Mouse (Mus musculus): ENCODE data around the gene Hist1h4k. TPM values are rescaled to one million over a fixed set of nuclear protein-coding genes. Genes with fewer than 3 reads are reported as not detected.

Hist1h4k gene
- total and polyA plus RNA-seq, 3 experiments = 19.1 to 3,283 TPM; not detected in 1

- H3K4me3 ChIP-seq (ENCODE audit: control insufficient read depth in 1 of 2, insufficient read depth in 1 of 2, low read depth in 2 of 2, low read length in 2 of 2) = peak overlapping the region; percentile 8 to 9
- TF ChIP-seq ELF1 (IDR thresholded peaks at IDR 0.05; ENCODE audit: low read depth, low read length) = no peak
- no peak for TF ChIP-seq ZKSCAN1 (IDR thresholded peaks at IDR 0.05; ENCODE audit: low read depth, low read length)
- TF ChIP-seq ZC3H11A (IDR thresholded peaks at IDR 0.05; ENCODE audit: low read depth, low read length) = no peak
- no peak for TF ChIP-seq SIN3A (IDR thresholded peaks at IDR 0.05; ENCODE audit: low read length)
- no peak for TF ChIP-seq BHLHE40 (IDR thresholded peaks at IDR 0.05; ENCODE audit: borderline replicate concordance, low read depth, low read length)
- TF ChIP-seq MEF2A (IDR thresholded peaks at IDR 0.05; ENCODE audit: extremely low read depth, insufficient replicate concordance, low read depth, low read length, poor library complexity, severe bottlenecking) = no peak
- no peak for TF ChIP-seq CTCF (IDR thresholded peaks at IDR 0.05 in 2 of 3, conservative IDR thresholded peaks at IDR 0.05 in 1 of 3; ENCODE audit: control insufficient read depth in 1 of 3, insufficient read depth in 1 of 3, low read depth in 2 of 3, low read length in 3 of 3, poor library complexity in 1 of 3, severe bottlenecking in 1 of 3)
- no peak for TF ChIP-seq JUND (IDR thresholded peaks at IDR 0.05; ENCODE audit: low read depth, low read length)
- no peak for TF ChIP-seq RAD21 (IDR thresholded peaks at IDR 0.05; ENCODE audit: low read depth, low read length)
- TF ChIP-seq SMC3 (IDR thresholded peaks at IDR 0.05; ENCODE audit: low read depth, low read length) = no peak
- no peak for TF ChIP-seq E2F4 (IDR thresholded peaks at IDR 0.05; ENCODE audit: borderline replicate concordance, low read depth, low read length)
- no peak for TF ChIP-seq POLR2AphosphoS5 (IDR thresholded peaks at IDR 0.05; ENCODE audit: borderline replicate concordance, low read depth, low read length)
- no peak for TF ChIP-seq TCF12 (IDR thresholded peaks at IDR 0.05; ENCODE audit: low read depth, low read length)
- TF ChIP-seq POLR2AphosphoS2 (IDR thresholded peaks at IDR 0.05; ENCODE audit: low read length) = no peak
- no peak for TF ChIP-seq GATA1 (IDR thresholded peaks at IDR 0.05; ENCODE audit: low read depth, low read length)
- TF ChIP-seq UBTF (IDR thresholded peaks at IDR 0.05; ENCODE audit: borderline replicate concordance, insufficient read depth, low read depth, low read length) = no peak
- TF ChIP-seq MAFK (IDR thresholded peaks at IDR 0.05; ENCODE audit: borderline replicate concordance, low read depth, low read length) = no peak
- TF ChIP-seq GABPA (IDR thresholded peaks at IDR 0.05; ENCODE audit: low read depth, low read length) = no peak
- TF ChIP-seq CHD2 (IDR thresholded peaks at IDR 0.05; ENCODE audit: low read length) = no peak
- no peak for TF ChIP-seq MYC (IDR thresholded peaks at IDR 0.05; ENCODE audit: low read depth, low read length)
These were observed 34.0 kb upstream of the Hist1h4k start for GRCm38 (mm10) chr13:21784311-21784710.

GRCm38 (mm10) chr13:21783734-21784161 is 33.4 kb upstream of the Hist1h4k start:
- peaks cover 8% of the 10 kb centered on the region; the same call in 1 of the 2 replicates for H3K79me2 ChIP-seq (ENCODE audit: control insufficient read depth, insufficient read depth, low read length, poor library complexity)
- no peaks in the 10 kb centered on the region for H3K4me1 ChIP-seq (ENCODE audit: control insufficient read depth in 1 of 2, insufficient read depth in 2 of 2, low read length in 2 of 2)
- peak; percentile 84 for DNase-seq (ENCODE audit: low read depth, low spot score)
- H3K36me3 ChIP-seq (ENCODE audit: control insufficient read depth in 1 of 2, insufficient read depth in 2 of 2, low read length in 2 of 2) = peaks cover 0 to 31% of the 10 kb centered on the region in 2 experiments; a peak in 2 of 4 replicates
- peak overlapping the region; percentile 93 for H3K27ac ChIP-seq (ENCODE audit: control insufficient read depth, low read depth, low read length)
- no peak for TF ChIP-seq TAL1 (IDR thresholded peaks at IDR 0.05; ENCODE audit: low read length)
- no peak for TF ChIP-seq MAX (IDR thresholded peaks at IDR 0.05; ENCODE audit: low read length)
- TF ChIP-seq ZMIZ1 (IDR thresholded peaks at IDR 0.05; ENCODE audit: low read depth, low read length) = no peak
- no peaks in the 10 kb centered on the region for H3K9me3 ChIP-seq (replicated peaks; ENCODE audit: insufficient read depth, low read length)
- H3K9ac ChIP-seq (ENCODE audit: control insufficient read depth, low read depth, low read length, poor library complexity, severe bottlenecking) = peak overlapping the region; percentile 65
- H3K4me3 ChIP-seq (ENCODE audit: control insufficient read depth in 1 of 2, insufficient read depth in 1 of 2, low read depth in 2 of 2, low read length in 2 of 2) = peak overlapping the region; percentile 8 to 36
- H3K27me3 ChIP-seq (ENCODE audit: control insufficient read depth in 1 of 2, insufficient read depth in 2 of 2, low read length in 2 of 2) = no peaks in the 10 kb centered on the region

More at GRCm38 (mm10) chr13:21784311-21784710, 34.0 kb upstream of the Hist1h4k start:
- Histone ChIP-seq H3K4me1 (ENCODE audit: control insufficient read depth in 1 of 2, insufficient read depth in 2 of 2, low read length in 2 of 2) (peaks cover 0 to 3% of the 10 kb centered on the region in 2 experiments; a peak in 2 of 4 replicates), H3K27ac (ENCODE audit: control insufficient read depth, low read depth, low read length) (peak overlapping the region; percentile 93), H3K9me3 (replicated peaks; ENCODE audit: insufficient read depth, low read length) (no peaks in the 10 kb centered on the region), H3K36me3 (ENCODE audit: control insufficient read depth in 1 of 2, insufficient read depth in 2 of 2, low read length in 2 of 2) (peaks cover 0 to 37% of the 10 kb centered on the region in 2 experiments; a peak in 2 of 4 replicates), H3K79me2 (ENCODE audit: control insufficient read depth, insufficient read depth, low read length, poor library complexity) (peaks cover 7% of the 10 kb centered on the region; the same call in 1 of the 2 replicates), H3K27me3 (ENCODE audit: control insufficient read depth in 1 of 2, insufficient read depth in 2 of 2, low read length in 2 of 2) (no peaks in the 10 kb centered on the region), H3K9ac (ENCODE audit: control insufficient read depth, low read depth, low read length, poor library complexity, severe bottlenecking) (peak overlapping the region; percentile 65)
- DNase-seq (ENCODE audit: low read depth, low spot score) = peak; percentile 71
